Mouse (Mus musculus): ENCODE measurements at regions not wholly inside any gene's neighbourhood (a gene's known extent, or its start where the extent isn't known, plus 50 kb on each side); places are given as distances from the start of the nearest gene placed in this dataset.
A peak's percentile ranks its signal among the peaks of the same experiment; 100 is the strongest.

DNA sequence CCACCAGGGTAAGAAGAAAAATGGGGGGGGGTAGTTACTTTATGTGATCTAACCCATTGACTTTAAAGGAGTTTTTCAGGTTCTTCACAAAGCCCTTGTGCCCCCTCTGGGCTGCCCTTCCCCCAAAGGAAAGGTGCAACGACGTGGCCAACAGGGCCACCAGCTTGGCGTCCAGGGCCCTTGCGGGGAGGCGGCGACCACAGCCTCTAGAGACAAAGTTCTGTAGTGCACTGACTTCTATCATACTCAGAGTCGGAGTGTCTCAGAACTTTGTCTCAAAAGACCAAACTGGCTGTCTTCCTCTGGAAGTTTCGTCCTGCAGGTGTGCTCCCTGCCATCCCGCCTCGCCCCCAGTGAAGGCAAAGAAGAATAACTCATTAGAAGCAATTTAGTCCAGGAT is 162.9 kb upstream of the Nfe2l3 start:
- H3K27me3 ChIP-seq (replicated peaks), result no peaks in the 10 kb centered on the region
- peak; percentile 45 for DNase-seq (ENCODE audit: extremely low read depth)
- peaks cover 9 to 35% of the 10 kb centered on the region in 2 experiments for H3K4me1 ChIP-seq (ENCODE audit: control insufficient read depth in 1 of 2, insufficient read depth in 2 of 2)
- H3K9me3 ChIP-seq (replicated peaks; ENCODE audit: low read length), result peaks cover 10% of the 10 kb centered on the region
- H3K36me3 ChIP-seq (replicated peaks in 1 of 2; ENCODE audit: control insufficient read depth in 1 of 2, insufficient read depth in 1 of 2, low read length in 1 of 2), result peaks cover 0 to 23% of the 10 kb centered on the region in 2 experiments
- in situ Hi-C loops (cut with MboI; ENCODE audit: low pct_ligation_motif_present, low pct_unique_long_range_greater_than_20kb, low sequenced_read_pairs), result no loop called here
- H3K79me2 ChIP-seq (replicated peaks; ENCODE audit: control insufficient read depth, extremely low read depth, insufficient read depth, poor library complexity, severe bottlenecking), result peaks cover 17% of the 10 kb centered on the region
- H3K4me2 ChIP-seq (ENCODE audit: insufficient read depth, low read depth, poor library complexity, severe bottlenecking), result peak overlapping the region; percentile 72
- TF ChIP-seq CHD1 (IDR thresholded peaks at IDR 0.05; ENCODE audit: low read depth, low read length), result no peak
- peak; percentile 15; the same call in 1 of the 2 replicates for TF ChIP-seq SIN3A (IDR thresholded peaks at IDR 0.05; ENCODE audit: low read length)
- TF ChIP-seq JUN (IDR thresholded peaks at IDR 0.05; ENCODE audit: insufficient read depth, low read depth, low read length), result no peak
- no peak for TF ChIP-seq MAFK (IDR thresholded peaks at IDR 0.05; ENCODE audit: insufficient replicate concordance, low read length)
- no peak for TF ChIP-seq USF2 (conservative IDR thresholded peaks at IDR 0.05; ENCODE audit: low read depth, low read length)
- no peak for TF ChIP-seq MXI1 (IDR thresholded peaks at IDR 0.05; ENCODE audit: low read depth, low read length)
- TF ChIP-seq RAD21 (IDR thresholded peaks at IDR 0.05; ENCODE audit: low read depth, low read length), result no peak; the same call in 1 of the 2 replicates
- 0 out of 2 replicates have a peak, but pooled peaks have one; percentile 14 for TF ChIP-seq NELFE (IDR thresholded peaks at IDR 0.05; ENCODE audit: low read depth, low read length)
- peak; percentile 23; the same call in 1 of the 2 replicates for TF ChIP-seq CHD2 (IDR thresholded peaks at IDR 0.05; ENCODE audit: low read length)
- TF ChIP-seq UBTF (IDR thresholded peaks at IDR 0.05; ENCODE audit: low read depth, low read length), result 0 out of 2 replicates have a peak, but pooled peaks have one; percentile 61
- TF ChIP-seq ZMIZ1 (IDR thresholded peaks at IDR 0.05; ENCODE audit: low read depth, low read length), result no peak
- TF ChIP-seq TBP (conservative IDR thresholded peaks at IDR 0.05; ENCODE audit: low read depth, low read length), result no peak
- TF ChIP-seq MAX (IDR thresholded peaks at IDR 0.05; ENCODE audit: low read length), result peak; percentile 5; the same call in 1 of the 2 replicates
- no peak overlapping the region; the same call in 1 of the 2 replicates for H3K27ac ChIP-seq (ENCODE audit: insufficient read depth, low read depth)
- H3K9ac ChIP-seq (ENCODE audit: insufficient read depth, low read depth), result peak overlapping the region; percentile 90
- dilution Hi-C loops (cut with MboI; ENCODE audit: extremely low pct_ligation_motif_present, extremely low pct_unique_long_range_greater_than_20kb, low sequenced_read_pairs), result no loop called here
- H3K4me3 ChIP-seq (replicated peaks in 1 of 3; ENCODE audit: low read depth in 2 of 3, low read length in 2 of 3, poor library complexity in 1 of 3), result peak overlapping the region; percentile 90 to 99 (median 98)

DNA sequence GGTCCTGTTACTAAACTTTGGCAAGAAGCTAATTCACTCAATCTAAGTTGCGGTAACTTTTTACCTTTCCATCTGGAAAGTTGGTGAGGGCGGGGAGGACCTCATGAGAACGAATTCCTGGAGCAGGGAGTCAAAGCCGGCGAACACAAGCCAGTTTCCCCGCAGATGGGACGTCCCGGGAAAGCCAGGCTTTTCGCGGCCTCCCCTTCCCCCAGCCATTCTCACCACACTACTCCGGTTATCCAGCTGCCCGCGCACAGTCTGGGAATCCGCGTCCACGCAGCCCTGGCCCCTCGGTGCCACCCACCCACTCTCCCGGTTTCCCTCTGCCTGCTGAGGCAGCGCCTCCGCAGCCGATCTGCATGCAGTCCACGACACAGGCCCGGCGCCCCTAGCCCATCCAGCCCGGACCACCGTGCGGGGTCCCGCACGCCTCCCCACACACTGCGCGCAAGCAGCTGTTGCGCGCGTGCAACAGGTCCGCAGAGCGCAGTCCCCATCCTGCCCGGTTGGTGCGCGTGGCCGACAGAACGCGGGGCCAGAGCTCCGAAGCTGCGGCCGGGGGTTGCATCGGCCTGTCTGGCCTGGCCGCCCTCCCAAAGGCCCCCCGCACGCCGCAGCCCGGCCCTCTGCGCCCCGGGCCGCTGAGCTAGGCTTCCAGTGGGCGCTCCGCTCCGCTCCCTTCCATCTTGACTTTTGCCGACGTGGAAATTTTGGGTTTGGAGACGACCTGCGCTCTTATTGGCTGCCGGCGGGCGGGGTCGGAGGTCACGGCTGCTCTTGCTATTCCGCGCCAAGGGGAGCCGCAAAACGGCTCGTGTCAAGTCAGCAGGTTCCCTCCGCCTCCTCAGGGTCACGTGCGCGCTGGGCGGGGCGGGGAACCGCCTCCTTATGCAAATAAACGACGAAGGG is 162.0 kb upstream of the Nfe2l3 start:
- Histone ChIP-seq H3K36me3 (replicated peaks in 1 of 2; ENCODE audit: control insufficient read depth in 1 of 2, insufficient read depth in 1 of 2, low read length in 1 of 2) (peaks cover 0 to 18% of the 10 kb centered on the region in 2 experiments), H3K4me3 (replicated peaks in 1 of 3; ENCODE audit: low read depth in 2 of 3, low read length in 2 of 3, poor library complexity in 1 of 3) (peak overlapping the region; percentile 90 to 99 (median 98)), H3K4me2 (ENCODE audit: insufficient read depth, low read depth, poor library complexity, severe bottlenecking) (peak overlapping the region; percentile 72), H3K9me3 (replicated peaks; ENCODE audit: low read length) (peaks cover 10% of the 10 kb centered on the region), H3K9ac (ENCODE audit: insufficient read depth, low read depth) (peak overlapping the region; percentile 90), H3K27me3 (replicated peaks) (no peaks in the 10 kb centered on the region), H3K4me1 (ENCODE audit: control insufficient read depth in 1 of 2, insufficient read depth in 2 of 2) (peaks cover 9 to 35% of the 10 kb centered on the region in 2 experiments), H3K27ac (ENCODE audit: insufficient read depth, low read depth) (peak overlapping the region; percentile 38), H3K79me2 (replicated peaks; ENCODE audit: control insufficient read depth, extremely low read depth, insufficient read depth, poor library complexity, severe bottlenecking) (peaks cover 17% of the 10 kb centered on the region)
- dilution Hi-C loops (cut with MboI; ENCODE audit: extremely low pct_ligation_motif_present, extremely low pct_unique_long_range_greater_than_20kb, low sequenced_read_pairs), result no loop called here
- peak; percentile 95 for DNase-seq (ENCODE audit: extremely low read depth)
- in situ Hi-C loops (cut with MboI; ENCODE audit: low pct_ligation_motif_present, low pct_unique_long_range_greater_than_20kb, low sequenced_read_pairs), result no loop called here
- peak; percentile 94 for TF ChIP-seq MAX (IDR thresholded peaks at IDR 0.05; ENCODE audit: low read length)
- peak; percentile 20; the same call in 1 of the 2 replicates for TF ChIP-seq CHD2 (IDR thresholded peaks at IDR 0.05; ENCODE audit: low read length)
- no peak for TF ChIP-seq POLR2AphosphoS2 (IDR thresholded peaks at IDR 0.05; ENCODE audit: low read depth, low read length)
- no peak for TF ChIP-seq JUND (conservative IDR thresholded peaks at IDR 0.05; ENCODE audit: low read depth, low read length)
- TF ChIP-seq TBP (conservative IDR thresholded peaks at IDR 0.05; ENCODE audit: low read depth, low read length), result 0 out of 2 replicates have a peak, but pooled peaks have one; percentile 61
- TF ChIP-seq KAT2A (IDR thresholded peaks at IDR 0.05; ENCODE audit: insufficient replicate concordance, low read length), result peak; percentile 70; the same call in 1 of the 2 replicates
- peak; percentile 77 for TF ChIP-seq MXI1 (IDR thresholded peaks at IDR 0.05; ENCODE audit: low read depth, low read length)
- peak; percentile 94 for TF ChIP-seq USF1 (IDR thresholded peaks at IDR 0.05; ENCODE audit: low read depth, low read length)
- TF ChIP-seq MAFK (IDR thresholded peaks at IDR 0.05; ENCODE audit: insufficient replicate concordance, low read length), result peak; percentile 82
- TF ChIP-seq MYC (IDR thresholded peaks at IDR 0.05; ENCODE audit: low read depth, low read length), result peak; percentile 24; the same call in 1 of the 2 replicates
- TF ChIP-seq CTCF (conservative IDR thresholded peaks at IDR 0.05 in 1 of 2, IDR thresholded peaks at IDR 0.05 in 1 of 2; ENCODE audit: low read depth in 2 of 2, low read length in 2 of 2), result no peak
- peak; percentile 83 for TF ChIP-seq POLR2A (IDR thresholded peaks at IDR 0.05; ENCODE audit: low read depth, low read length)
- peak; percentile 52; the same call in 1 of the 2 replicates for TF ChIP-seq ELF1 (IDR thresholded peaks at IDR 0.05; ENCODE audit: low read depth, low read length)
- peak; percentile 86 for TF ChIP-seq SIN3A (IDR thresholded peaks at IDR 0.05; ENCODE audit: low read length)
- 0 out of 2 replicates have a peak, but pooled peaks have one; percentile 23 for TF ChIP-seq NRF1 (IDR thresholded peaks at IDR 0.05; ENCODE audit: low read depth, low read length)
- 0 out of 2 replicates have a peak, but pooled peaks have one; percentile 24 for TF ChIP-seq MEF2A (IDR thresholded peaks at IDR 0.05; ENCODE audit: borderline replicate concordance, low read depth, low read length)
- TF ChIP-seq UBTF (IDR thresholded peaks at IDR 0.05; ENCODE audit: low read depth, low read length), result no peak
- peak; percentile 57; the same call in 1 of the 2 replicates for TF ChIP-seq E2F4 (IDR thresholded peaks at IDR 0.05; ENCODE audit: insufficient replicate concordance, low read depth, low read length)
- no peak for TF ChIP-seq ZKSCAN1 (IDR thresholded peaks at IDR 0.05; ENCODE audit: borderline replicate concordance, low read depth, low read length)
- no peak; the same call in 1 of the 2 replicates for TF ChIP-seq SMC3 (IDR thresholded peaks at IDR 0.05; ENCODE audit: low read depth, low read length)
- TF ChIP-seq BHLHE40 (IDR thresholded peaks at IDR 0.05; ENCODE audit: low read depth, low read length), result peak; percentile 97
- peak; percentile 87 for TF ChIP-seq USF2 (conservative IDR thresholded peaks at IDR 0.05; ENCODE audit: low read depth, low read length)
- no peak for TF ChIP-seq JUN (IDR thresholded peaks at IDR 0.05; ENCODE audit: insufficient read depth, low read depth, low read length)
- TF ChIP-seq ZMIZ1 (IDR thresholded peaks at IDR 0.05; ENCODE audit: low read depth, low read length), result peak; percentile 72
